Mouse (Mus musculus): ENCODE measurements around the gene Trp53tg5.

DNA sequence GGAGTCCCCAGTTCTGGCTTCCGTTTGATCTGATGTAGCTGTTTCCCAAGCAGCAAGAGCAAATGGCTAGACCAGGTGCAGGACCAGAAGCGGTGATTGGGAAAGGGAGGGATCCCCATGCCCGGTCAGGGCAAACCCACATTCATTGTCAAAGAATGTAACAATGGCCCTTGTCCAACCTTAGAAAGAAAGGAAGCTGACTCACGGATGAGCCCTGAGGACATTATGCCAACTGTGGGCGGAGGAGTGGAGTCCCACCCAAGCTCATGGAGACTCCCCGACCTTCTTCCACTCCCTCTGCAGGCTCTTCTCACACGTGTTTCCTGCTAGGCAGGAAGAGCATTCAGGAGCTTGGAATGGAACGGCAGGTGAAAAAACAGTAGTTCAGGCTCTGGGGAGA lies 39.9 kb upstream of the Trp53tg5 start:
- TF ChIP-seq POLR2A (IDR thresholded peaks at IDR 0.05; ENCODE audit: low read depth, low read length) = no peak
- TF ChIP-seq CTCF (IDR thresholded peaks at IDR 0.05; ENCODE audit: borderline replicate concordance, insufficient read depth, low read length) = no peak

All from embryonic fibroblast, embryonic 13.5 days (primary cell).